Mouse (Mus musculus) urinary bladder, postnatal 14 days (tissue): ENCODE results near the gene Ppp1r3g.

Experiments
- DNase-seq: peaks from one replicate; pipeline ENCODE4 v3.0.0; 2021; ENCODE audit warnings: low spot score

Ppp1r3g gene

DNA sequence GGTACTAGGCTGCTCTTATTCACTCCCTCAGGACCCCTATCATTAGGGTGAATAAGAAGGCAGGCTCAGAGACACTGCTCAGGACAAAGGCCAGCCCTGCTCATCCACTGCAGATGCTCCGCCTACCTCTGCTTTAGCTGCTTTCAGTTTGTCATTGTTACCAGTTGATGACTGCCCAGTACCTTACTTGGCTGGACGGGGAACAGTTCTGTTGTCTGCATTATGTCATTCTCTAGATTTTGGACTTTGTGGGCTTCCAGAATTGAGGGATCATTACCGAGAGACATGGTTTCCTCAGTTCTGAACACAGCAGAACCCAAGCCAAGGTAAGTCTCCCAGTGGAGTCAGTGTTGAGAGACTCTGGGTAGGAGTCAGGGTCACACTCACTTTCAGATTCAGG, 36.6 kb downstream of the Ppp1r3g start:
- no peak for DNase-seq

- DNase-seq: no peak
These were observed 37.2 kb downstream of the Ppp1r3g start for GRCm38 (mm10) chr13:35995696-35996426.

DNA sequence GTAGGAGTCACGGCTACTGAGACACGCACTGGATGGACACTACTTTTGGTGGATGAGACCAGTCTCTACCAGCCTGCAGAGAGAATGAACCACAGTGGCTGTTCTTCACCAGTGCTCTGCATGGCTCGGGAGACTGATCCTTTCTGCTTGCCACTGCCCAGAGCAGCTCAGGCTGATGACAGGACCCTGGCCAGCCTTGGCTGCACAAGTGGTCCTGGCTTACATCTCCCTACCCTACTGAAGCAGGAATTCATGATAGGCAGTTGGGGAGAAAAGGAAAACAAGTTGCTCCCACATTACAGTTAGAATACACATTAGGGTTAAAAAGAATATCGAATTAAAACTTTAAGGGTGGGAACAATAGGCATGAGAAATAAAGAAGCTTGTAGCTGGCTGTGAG, 39.0 kb downstream of the Ppp1r3g start:
- DNase-seq: no peak

DNA sequence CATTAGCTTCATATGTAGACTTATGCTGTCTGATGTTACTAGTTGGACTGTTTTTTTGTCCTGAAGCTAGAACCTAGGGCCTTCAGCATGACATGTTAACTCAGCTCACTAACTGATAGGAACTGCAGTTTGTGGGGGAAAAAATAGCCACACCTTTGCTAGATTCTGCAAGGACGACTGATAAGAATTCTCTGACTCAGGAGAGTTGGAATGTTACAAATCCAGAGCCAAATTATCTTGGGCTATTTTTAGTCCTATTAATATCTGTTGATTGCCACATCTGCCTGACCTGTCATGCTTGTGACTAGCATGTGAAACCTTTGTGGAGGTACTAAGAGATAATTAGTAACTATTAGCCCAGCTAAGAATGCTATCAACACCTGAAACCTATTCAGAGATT, 42.2 kb downstream of the Ppp1r3g start:
- DNase-seq: no peak

DNA sequence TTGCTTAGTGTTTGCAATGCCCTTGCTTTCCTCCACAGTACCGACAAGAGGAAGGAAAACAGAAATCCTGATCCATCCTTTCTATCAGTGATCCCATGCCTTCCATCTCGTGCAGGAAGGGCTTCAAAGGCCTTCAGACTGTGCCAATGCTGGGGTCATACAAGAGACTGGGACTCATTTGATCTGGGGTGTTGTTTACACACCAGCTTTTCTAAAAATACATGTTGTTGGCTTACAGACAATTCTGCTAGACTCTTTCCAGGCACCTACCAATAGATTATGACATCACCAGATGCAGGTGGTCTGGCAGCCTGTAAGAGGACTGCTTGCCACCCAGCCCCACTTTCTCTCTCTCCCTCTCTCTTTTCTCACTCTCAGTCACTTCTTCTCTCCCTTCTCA, 51.3 kb downstream of the Ppp1r3g start:
- no peak for DNase-seq

DNA sequence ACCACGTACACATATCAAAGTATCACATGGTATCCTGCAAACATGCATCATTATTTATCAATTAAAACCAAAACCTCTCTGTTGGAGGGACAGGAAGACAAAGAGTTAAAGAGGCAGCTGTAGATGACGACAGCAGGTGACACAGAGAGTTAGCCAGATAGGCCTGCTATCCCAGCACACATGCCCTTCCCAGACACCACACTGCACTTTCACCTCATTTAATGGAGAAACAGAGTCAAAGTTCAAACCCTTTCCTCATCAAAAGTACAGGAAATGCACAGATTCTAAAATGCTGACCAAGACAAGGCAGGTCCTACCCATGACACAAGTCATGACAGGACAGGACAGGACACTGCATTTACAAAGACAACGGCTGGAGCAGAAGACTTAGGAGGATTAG, 57.0 kb downstream of the Ppp1r3g start:
- no peak for DNase-seq

- no peak for DNase-seq
These were observed 59.4 kb downstream of the Ppp1r3g start for GRCm38 (mm10) chr13:36018017-36018416.

DNA sequence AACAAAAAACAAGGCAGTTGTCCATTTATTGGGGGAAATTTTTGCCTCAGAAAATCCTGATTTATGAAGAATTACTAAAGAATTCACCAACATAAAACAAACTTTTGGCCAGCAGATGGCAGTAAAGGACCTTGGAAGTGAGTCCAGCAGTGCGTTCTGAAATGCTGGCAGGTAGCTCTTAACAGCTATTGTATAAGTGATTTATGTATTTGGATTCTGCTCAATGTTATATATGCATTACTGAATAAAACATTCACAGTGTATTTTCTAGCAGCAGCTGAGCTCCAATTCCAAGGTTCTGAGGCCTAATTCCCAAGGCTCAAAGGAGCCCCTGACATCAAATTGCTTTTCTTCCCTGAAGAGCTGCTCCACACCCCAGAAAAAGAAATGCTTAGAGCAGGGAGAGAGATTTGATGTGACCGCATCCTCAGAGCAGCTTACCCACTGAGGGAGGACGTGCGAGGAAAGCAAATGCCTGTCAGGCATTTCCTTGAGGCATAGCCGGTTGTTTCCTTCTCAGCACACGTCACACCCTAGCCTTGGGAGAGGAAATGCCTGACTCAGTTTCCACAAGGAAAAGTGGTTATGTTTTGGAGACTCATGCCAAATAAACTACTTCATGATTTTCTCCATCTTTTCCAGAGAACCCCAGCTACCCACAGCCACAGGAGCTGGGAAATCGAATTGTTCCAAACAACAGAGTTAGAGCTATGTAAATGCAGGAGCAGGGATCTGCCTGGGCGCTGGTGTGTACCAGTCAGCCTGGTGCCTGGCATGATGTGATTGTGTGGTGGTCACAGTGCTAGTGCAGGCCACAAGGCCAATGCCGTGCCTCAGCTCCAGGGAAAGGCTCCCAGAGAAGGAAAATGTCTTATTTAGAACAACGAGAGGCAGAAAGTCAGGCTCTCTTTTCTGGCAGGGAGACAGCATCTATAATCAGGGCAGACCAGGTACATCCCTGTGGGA, 61.0 kb downstream of the Ppp1r3g start:
- DNase-seq: peak; percentile 81
